12 mouse cellular contexts compared by ENCODE assay signal in the genomic region with DNA sequence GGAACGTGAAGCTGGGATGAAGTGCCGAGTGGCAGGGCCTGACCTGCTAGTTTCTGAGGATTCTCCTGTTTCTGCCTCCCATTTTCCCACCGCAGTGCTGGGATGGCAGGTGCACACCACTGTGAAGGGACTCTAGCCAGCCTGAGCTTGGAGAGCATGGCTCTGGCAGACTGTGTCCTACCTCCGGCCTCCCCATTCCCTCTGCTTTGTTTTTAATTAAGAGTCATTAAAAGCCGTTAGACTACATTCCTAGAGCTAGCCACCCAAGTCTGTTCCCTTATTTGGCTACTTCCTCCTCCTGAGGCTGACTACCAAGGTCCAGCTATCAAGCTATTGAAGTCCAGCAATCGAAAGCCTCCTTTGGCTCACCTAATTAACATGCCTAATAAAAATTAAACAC. TPM values are rescaled to one million over a fixed set of nuclear protein-coding genes. Genes with fewer than 3 reads are reported as not detected.
DNase-seq lines count a peak whose midpoint lies in the region; ATAC-seq and TF ChIP-seq lines count a peak whose summit lies in the region.
"Had no signal": no experiment of that assay in that cellular context is flagged by ENCODE, and none has a peak within 500 bp of the region (broad histone marks: within the 10 kb centered on the region; RNA-seq: fewer than 3 reads in every experiment).

No protein-coding gene starts in this region.

- no peak for TF ChIP-seq CTCF in lung, embryonic 14.5 days (IDR thresholded peaks at IDR 0.05; ENCODE audit: low read depth)
- no peak for TF ChIP-seq CTCF in layer of hippocampus, adult 2 months (conservative IDR thresholded peaks at IDR 0.05)

- H3K4me1 ChIP-seq in lung, embryonic 14.5 days (ENCODE audit: insufficient read depth) = no peaks in the 10 kb centered on the region
- H3K4me1 ChIP-seq: stomach, embryonic 15.5 days had no signal

- no peaks in the 10 kb centered on the region for H3K36me3 ChIP-seq in lung, embryonic 14.5 days (ENCODE audit: insufficient read depth)
- H3K36me3 ChIP-seq: stomach, embryonic 15.5 days had no signal

- WGBS in lung, embryonic 14.5 days = 51% methylated on average over 6 of the region's 6 CpGs

- no peak overlapping the region for H3K4me3 ChIP-seq in lung, embryonic 14.5 days (ENCODE audit: low read depth, low read length)
- no peak overlapping the region for H3K4me3 ChIP-seq in layer of hippocampus, adult 2 months
- H3K4me3 ChIP-seq: limb, embryonic 10.5 days; stomach, embryonic 15.5 days had no signal

- H3K9ac ChIP-seq in lung, embryonic 14.5 days = no peak overlapping the region
- H3K9ac ChIP-seq: liver, postnatal 0 days; stomach, embryonic 15.5 days had no signal

- no peak for DNase-seq in cerebellum, adult 11 months
- no peak for DNase-seq in lung, embryonic 14.5 days
- no peak for DNase-seq in lung, postnatal 14 days
- peak; percentile 62 to 87 for DNase-seq in kidney, adult 8-10 months
- peak; percentile 29 for DNase-seq in lung, postnatal 25 days (ENCODE audit: low spot score)
- no peak for DNase-seq in frontal cortex, postnatal 14 days (ENCODE audit: low spot score in 2 of 2)
- DNase-seq in layer of hippocampus, adult 2 months (ENCODE audit: low spot score in 2 of 2) = no peak
- DNase-seq: gastrocnemius, postnatal 14 days; liver, postnatal 0 days had no signal

- H3K9me3 ChIP-seq in lung, embryonic 14.5 days (ENCODE audit: low read depth, low read length) = no peaks in the 10 kb centered on the region
- H3K9me3 ChIP-seq: limb, embryonic 10.5 days; stomach, embryonic 15.5 days had no signal

- no peak overlapping the region for H3K4me2 ChIP-seq in lung, embryonic 14.5 days
- H3K4me2 ChIP-seq: stomach, embryonic 15.5 days had no signal

- H3K27me3 ChIP-seq in lung, embryonic 14.5 days (ENCODE audit: insufficient read depth, low read length) = no peaks in the 10 kb centered on the region
- H3K27me3 ChIP-seq: stomach, embryonic 15.5 days had no signal

- ATAC-seq in cerebellum, adult (ENCODE audit: insufficient number of reproducible peaks, low FRiP score, low TSS enrichment) = peak; percentile 70
- 0 out of 2 replicates have a peak, but pooled peaks have one; percentile 11 for ATAC-seq in lung, embryonic 14.5 days (ENCODE audit: insufficient read depth)
- ATAC-seq: liver, postnatal 0 days had no signal

- no peak overlapping the region for H3K27ac ChIP-seq in lung, embryonic 14.5 days (ENCODE audit: low read depth)
- no peak overlapping the region for H3K27ac ChIP-seq in layer of hippocampus, adult 2 months
- H3K27ac ChIP-seq: stomach, embryonic 15.5 days had no signal

RNA-seq across cellular contexts. Expression of a gene that starts 56.2 kb away (rescaled TPM):
- polyA plus RNA-seq in lung, embryonic 14.5 days (2014; fragmentation: Nextera tagmentation; extraction: Ambion mirVana) = 4.6 and 5.2 TPM in 2 replicates
- 10 to 100 TPM; 51.0 to 52.4 TPM for total RNA-seq in layer of hippocampus, adult 2 months (2021)

Comparison
In these comparisons a context has a peak if more than half of its experiments do, and no peak if none do; other contexts are left out.
1. DNase-seq: peak in kidney, adult 8-10 months (2 of 2) and lung, postnatal 25 days (single experiment); none in cerebellum, adult 11 months (single experiment), lung, embryonic 14.5 days (single experiment), lung, postnatal 14 days (single experiment), frontal cortex, postnatal 14 days (0 of 2) and layer of hippocampus, adult 2 months (0 of 2).